Mouse (Mus musculus) stomach, embryonic 15.5 days (tissue): ENCODE data around the gene Nppb. TPM values are rescaled to one million over a fixed set of nuclear protein-coding genes. Genes with fewer than 3 reads are reported as not detected.

Source experiments
- ATAC-seq: fragments of 200-750 bp; cut with Nextera tagmentation; 2 replicates; pipeline ENCODE4 v1.8.0; 2017; ENCODE audit warnings: low read depth, moderate number of reproducible peaks, moderate TSS enrichment; ENCODE audit not compliant: insufficient read depth, low FRiP score
- H3K27ac ChIP-seq: fragments of 300-500 bp; sonication (generic); 2 replicates; pipeline ENCODE4 v1.5.1; 2015; ENCODE audit warnings: mild to moderate bottlenecking, inconsistent platforms
- H3K27me3 ChIP-seq: fragments of 300-500 bp; sonication (generic); replicated peaks from 2 replicates; pipeline ENCODE4 v1.6.1; 2015; ENCODE audit warnings: inconsistent platforms
- H3K36me3 ChIP-seq: fragments of 300-500 bp; sonication (generic); 2 replicates; pipeline ENCODE4 v1.6.1; 2015; ENCODE audit warnings: inconsistent platforms
- H3K4me1 ChIP-seq: fragments of 300-500 bp; sonication (generic); 2 replicates; pipeline ENCODE4 v1.6.1; 2015; ENCODE audit warnings: inconsistent platforms
- H3K4me2 ChIP-seq: fragments of 300-500 bp; sonication (generic); 2 replicates; pipeline ENCODE4 v1.6.1; 2015; ENCODE audit warnings: mild to moderate bottlenecking, inconsistent platforms
- H3K4me3 ChIP-seq: fragments of 300-500 bp; sonication (generic); replicated peaks from 2 replicates; pipeline ENCODE4 v1.5.1; 2015; ENCODE audit warnings: inconsistent platforms
- H3K9ac ChIP-seq: fragments of 300-500 bp; sonication (generic); 2 replicates; pipeline ENCODE4 v1.6.1; 2015; ENCODE audit warnings: inconsistent platforms
- H3K9me3 ChIP-seq: fragments of 300-500 bp; sonication (generic); 2 replicates; pipeline ENCODE4 v1.6.1; 2016; ENCODE audit warnings: inconsistent platforms
- WGBS: fragments of 180-500 bp; shearing (Covaris S2); methylation state at CpG from one replicate; pipeline ENCODE4 v1.1.7; 2015; 5-methylcytosine and 5-hydroxymethylcytosine counted together
- polyA plus RNA-seq: library from polyadenylated mRNA; unstranded; fragments of >200 nt; fragmentation: Nextera tagmentation; extraction: Ambion mirVana; gene quantifications from 2 replicates; pipeline ENCODE4 v1.2.1, GENCODE M21; 2015

Gene Nppb
- polyA plus RNA-seq, 1 experiment from 2014 or later, result not detected

GRCm38 (mm10) chr4:147947511-147947910, 38.1 kb upstream of the Nppb start:
- H3K36me3 ChIP-seq, result peaks cover 28% of the 10 kb centered on the region
- no peaks in the 10 kb centered on the region for H3K9me3 ChIP-seq
- peaks cover 14% of the 10 kb centered on the region for H3K4me1 ChIP-seq
- no peaks in the 10 kb centered on the region for H3K27me3 ChIP-seq
- H3K9ac ChIP-seq, result no peak overlapping the region
- ATAC-seq, result no peak; the same call in 1 of the 2 replicates
- no peak overlapping the region for H3K4me3 ChIP-seq
- WGBS, result 32% methylated on average over 2 of the region's 2 CpGs
- H3K4me2 ChIP-seq, result no peak overlapping the region
- H3K27ac ChIP-seq, result no peak overlapping the region

GRCm38 (mm10) chr4:147953590-147953989, 32.0 kb upstream of the Nppb start:
- no peaks in the 10 kb centered on the region for H3K9me3 ChIP-seq
- no peak overlapping the region for H3K4me2 ChIP-seq
- WGBS, result 13% methylated on average over 4 of the region's 4 CpGs
- H3K36me3 ChIP-seq, result no peaks in the 10 kb centered on the region
- H3K9ac ChIP-seq, result no peak overlapping the region
- H3K27ac ChIP-seq, result no peak overlapping the region
- H3K4me1 ChIP-seq, result no peaks in the 10 kb centered on the region
- ATAC-seq, result no peak
- no peak overlapping the region for H3K4me3 ChIP-seq
- no peaks in the 10 kb centered on the region for H3K27me3 ChIP-seq

GRCm38 (mm10) chr4:147957141-147957540, 28.4 kb upstream of the Nppb start:
- Histone ChIP-seq H3K36me3 (no peaks in the 10 kb centered on the region), H3K4me1 (no peaks in the 10 kb centered on the region), H3K4me3 (no peak overlapping the region), H3K4me2 (no peak overlapping the region), H3K27ac (no peak overlapping the region), H3K9ac (no peak overlapping the region), H3K27me3 (no peaks in the 10 kb centered on the region), H3K9me3 (no peaks in the 10 kb centered on the region)
- WGBS, result 42% methylated on average over 11 of the region's 11 CpGs
- no peak for ATAC-seq

GRCm38 (mm10) chr4:147959881-147960831, 25.4 kb upstream of the Nppb start:
- no peak overlapping the region for H3K4me3 ChIP-seq
- H3K27me3 ChIP-seq, result no peaks in the 10 kb centered on the region
- ATAC-seq, result no peak
- 36% methylated on average over 6 of the region's 6 CpGs for WGBS
- no peaks in the 10 kb centered on the region for H3K36me3 ChIP-seq
- no peak overlapping the region for H3K4me2 ChIP-seq
- H3K4me1 ChIP-seq, result no peaks in the 10 kb centered on the region
- no peak overlapping the region for H3K9ac ChIP-seq
- no peak overlapping the region for H3K27ac ChIP-seq
- H3K9me3 ChIP-seq, result no peaks in the 10 kb centered on the region

- no peaks in the 10 kb centered on the region for H3K36me3 ChIP-seq
- no peaks in the 10 kb centered on the region for H3K9me3 ChIP-seq
- WGBS, result 42% methylated on average over 6 of the region's 6 CpGs
- H3K27me3 ChIP-seq, result no peaks in the 10 kb centered on the region
- no peak overlapping the region for H3K4me3 ChIP-seq
- no peak overlapping the region for H3K27ac ChIP-seq
- no peaks in the 10 kb centered on the region for H3K4me1 ChIP-seq
- ATAC-seq, result no peak
- no peak overlapping the region for H3K9ac ChIP-seq
- no peak overlapping the region for H3K4me2 ChIP-seq
These were observed 22.8 kb upstream of the Nppb start for GRCm38 (mm10) chr4:147962781-147963180.

GRCm38 (mm10) chr4:147963623-147964022, 22.0 kb upstream of the Nppb start:
- Histone ChIP-seq H3K4me3 (no peak overlapping the region), H3K9me3 (no peaks in the 10 kb centered on the region), H3K27ac (no peak overlapping the region), H3K4me1 (no peaks in the 10 kb centered on the region), H3K9ac (no peak overlapping the region), H3K4me2 (no peak overlapping the region), H3K27me3 (no peaks in the 10 kb centered on the region), H3K36me3 (no peaks in the 10 kb centered on the region)
- ATAC-seq, result no peak
- 81% methylated on average over 15 of the region's 15 CpGs for WGBS

- Histone ChIP-seq H3K4me2 (no peak overlapping the region), H3K27ac (no peak overlapping the region), H3K9me3 (no peaks in the 10 kb centered on the region), H3K9ac (no peak overlapping the region), H3K4me1 (no peaks in the 10 kb centered on the region), H3K27me3 (no peaks in the 10 kb centered on the region), H3K36me3 (no peaks in the 10 kb centered on the region), H3K4me3 (no peak overlapping the region)
- WGBS, result 66% methylated on average over 7 of the region's 7 CpGs
- no peak for ATAC-seq
These were observed 19.9 kb upstream of the Nppb start for GRCm38 (mm10) chr4:147965712-147966111.

- H3K27me3 ChIP-seq, result no peaks in the 10 kb centered on the region
- ATAC-seq, result no peak
- H3K4me3 ChIP-seq, result no peak overlapping the region
- no peak overlapping the region for H3K27ac ChIP-seq
- WGBS, result 73% methylated on average over 2 of the region's 2 CpGs
- H3K36me3 ChIP-seq, result no peaks in the 10 kb centered on the region
- no peak overlapping the region for H3K9ac ChIP-seq
- H3K4me1 ChIP-seq, result no peaks in the 10 kb centered on the region
- no peaks in the 10 kb centered on the region for H3K9me3 ChIP-seq
- no peak overlapping the region for H3K4me2 ChIP-seq
These were observed 16.8 kb upstream of the Nppb start for GRCm38 (mm10) chr4:147968816-147969215.

- 34% methylated on average over 9 of the region's 9 CpGs for WGBS
- ATAC-seq, result no peak
- Histone ChIP-seq H3K4me2 (no peak overlapping the region), H3K27me3 (no peaks in the 10 kb centered on the region), H3K4me1 (no peaks in the 10 kb centered on the region), H3K36me3 (no peaks in the 10 kb centered on the region), H3K4me3 (no peak overlapping the region), H3K9ac (no peak overlapping the region), H3K27ac (no peak overlapping the region), H3K9me3 (no peaks in the 10 kb centered on the region)
These were observed 16.3 kb upstream of the Nppb start for GRCm38 (mm10) chr4:147969337-147969736.

- no peak for ATAC-seq
- Histone ChIP-seq H3K9ac (no peak overlapping the region), H3K36me3 (no peaks in the 10 kb centered on the region), H3K9me3 (no peaks in the 10 kb centered on the region), H3K27me3 (no peaks in the 10 kb centered on the region), H3K4me3 (no peak overlapping the region), H3K4me1 (no peaks in the 10 kb centered on the region), H3K27ac (no peak overlapping the region), H3K4me2 (no peak overlapping the region)
- WGBS, result 69% methylated on average over 3 of the region's 3 CpGs
These were observed 9.4 kb upstream of the Nppb start for GRCm38 (mm10) chr4:147976237-147976636.

- no peak overlapping the region for H3K27ac ChIP-seq
- H3K36me3 ChIP-seq, result no peaks in the 10 kb centered on the region
- H3K4me3 ChIP-seq, result no peak overlapping the region
- WGBS, result 81% methylated on average over 4 of the region's 4 CpGs
- no peaks in the 10 kb centered on the region for H3K4me1 ChIP-seq
- H3K4me2 ChIP-seq, result no peak overlapping the region
- no peaks in the 10 kb centered on the region for H3K9me3 ChIP-seq
- ATAC-seq, result no peak
- no peaks in the 10 kb centered on the region for H3K27me3 ChIP-seq
- H3K9ac ChIP-seq, result no peak overlapping the region
These were observed 7.9 kb upstream of the Nppb start for GRCm38 (mm10) chr4:147977726-147978125.

GRCm38 (mm10) chr4:147978391-147978790, 7.2 kb upstream of the Nppb start:
- Histone ChIP-seq H3K36me3 (no peaks in the 10 kb centered on the region), H3K27me3 (no peaks in the 10 kb centered on the region), H3K4me1 (no peaks in the 10 kb centered on the region), H3K4me3 (no peak overlapping the region), H3K9me3 (no peaks in the 10 kb centered on the region), H3K27ac (no peak overlapping the region), H3K9ac (no peak overlapping the region), H3K4me2 (no peak overlapping the region)
- no peak for ATAC-seq
- 86% methylated on average over 6 of the region's 6 CpGs for WGBS
